9 mouse cellular contexts compared by ENCODE assay signal in genomic region chr13:15624490-15625353, GRCm38 (mm10).
A peak's percentile ranks its signal among the peaks of the same experiment; 100 is the strongest.
DNase-seq lines count a peak whose midpoint lies in the region; ATAC-seq and TF ChIP-seq lines count a peak whose summit lies in the region.
"Had no signal": no experiment of that assay in that cellular context is flagged by ENCODE, and none has a peak within 500 bp of the region (broad histone marks: within the 10 kb centered on the region; RNA-seq: fewer than 3 reads in every experiment).

No protein-coding gene starts in this region.

- peak in 1 of 2 experiments; percentile 4 for DNase-seq in layer of hippocampus, adult 2 months (ENCODE audit: low spot score in 2 of 2)
- no peak for DNase-seq in layer of hippocampus, postnatal 10 days (ENCODE audit: low spot score in 2 of 2)
- peak; percentile 33 for DNase-seq in embryo, embryonic 9.5 days (ENCODE audit: extremely low spot score)
- DNase-seq in hindbrain, embryonic 14.5 days (ENCODE audit: low spot score), result peak; percentile 50
- DNase-seq in frontal cortex, postnatal 10 days (ENCODE audit: low spot score in 2 of 2), result no peak
- no peak for DNase-seq in layer of hippocampus, adult 9-10 months (ENCODE audit: low spot score)
- DNase-seq: cerebellum, postnatal 25 days had no signal

- H3K27me3 ChIP-seq in hindbrain, embryonic 14.5 days (ENCODE audit: control insufficient read depth, insufficient read depth, low read length), result no peaks in the 10 kb centered on the region
- no peaks in the 10 kb centered on the region for H3K27me3 ChIP-seq in neural tube, embryonic 12.5 days (replicated peaks)

- H3K36me3 ChIP-seq in hindbrain, embryonic 14.5 days (replicated peaks; ENCODE audit: control insufficient read depth, insufficient read depth), result no peaks in the 10 kb centered on the region
- H3K36me3 ChIP-seq in neural tube, embryonic 12.5 days, result no peaks in the 10 kb centered on the region

- H3K27ac ChIP-seq in layer of hippocampus, adult 2 months, result peak overlapping the region; percentile 23; the same call in 1 of the 2 replicates
- H3K27ac ChIP-seq in hindbrain, embryonic 14.5 days, result no peak overlapping the region
- no peak overlapping the region for H3K27ac ChIP-seq in neural tube, embryonic 12.5 days

- no peak overlapping the region for H3K4me3 ChIP-seq in layer of hippocampus, adult 2 months
- H3K4me3 ChIP-seq in hindbrain, embryonic 14.5 days (replicated peaks; ENCODE audit: low read length), result no peak overlapping the region
- H3K4me3 ChIP-seq in neural tube, embryonic 12.5 days, result no peak overlapping the region

- peak; percentile 71; the same call in 1 of the 2 replicates for ATAC-seq in hindbrain, embryonic 14.5 days (ENCODE audit: low FRiP score)
- ATAC-seq in neural tube, embryonic 12.5 days (ENCODE audit: low FRiP score, low read depth), result peak; percentile 61
- ATAC-seq in erythroid progenitor cell, adult 5-6 weeks (replicated peaks; ENCODE audit: low FRiP score, poor library complexity, severe bottlenecking), result no peak

- H3K9me3 ChIP-seq in hindbrain, embryonic 14.5 days (ENCODE audit: control insufficient read depth, low read length), result no peaks in the 10 kb centered on the region
- no peaks in the 10 kb centered on the region for H3K9me3 ChIP-seq in neural tube, embryonic 12.5 days

- no peak for TF ChIP-seq CTCF in layer of hippocampus, adult 2 months (conservative IDR thresholded peaks at IDR 0.05)

- WGBS in hindbrain, embryonic 14.5 days, result 9% methylated on average over 8 of the region's 8 CpGs
- 14% methylated on average over 8 of the region's 8 CpGs for WGBS in neural tube, embryonic 12.5 days

- H3K9ac ChIP-seq in hindbrain, embryonic 14.5 days, result no peak overlapping the region
- H3K9ac ChIP-seq in neural tube, embryonic 12.5 days, result no peak overlapping the region

- H3K4me1 ChIP-seq in hindbrain, embryonic 14.5 days (replicated peaks; ENCODE audit: control insufficient read depth, insufficient read depth, low read length), result peaks cover 34% of the 10 kb centered on the region
- H3K4me1 ChIP-seq in neural tube, embryonic 12.5 days, result peaks cover 41% of the 10 kb centered on the region

- H3K4me2 ChIP-seq in hindbrain, embryonic 14.5 days (replicated peaks), result no peak overlapping the region
- 0 out of 2 replicates have a peak overlapping the region, but pooled peaks have one; percentile 9 for H3K4me2 ChIP-seq in neural tube, embryonic 12.5 days (replicated peaks)

Comparison
In these comparisons a context has a peak if more than half of its experiments do, and no peak if none do; other contexts are left out.
1. DNase-seq: peak in embryo, embryonic 9.5 days (single experiment) and hindbrain, embryonic 14.5 days (single experiment); none in layer of hippocampus, postnatal 10 days (0 of 2), frontal cortex, postnatal 10 days (0 of 2) and layer of hippocampus, adult 9-10 months (single experiment).